10 mouse cellular contexts compared by ENCODE assay signal in the genomic region with DNA sequence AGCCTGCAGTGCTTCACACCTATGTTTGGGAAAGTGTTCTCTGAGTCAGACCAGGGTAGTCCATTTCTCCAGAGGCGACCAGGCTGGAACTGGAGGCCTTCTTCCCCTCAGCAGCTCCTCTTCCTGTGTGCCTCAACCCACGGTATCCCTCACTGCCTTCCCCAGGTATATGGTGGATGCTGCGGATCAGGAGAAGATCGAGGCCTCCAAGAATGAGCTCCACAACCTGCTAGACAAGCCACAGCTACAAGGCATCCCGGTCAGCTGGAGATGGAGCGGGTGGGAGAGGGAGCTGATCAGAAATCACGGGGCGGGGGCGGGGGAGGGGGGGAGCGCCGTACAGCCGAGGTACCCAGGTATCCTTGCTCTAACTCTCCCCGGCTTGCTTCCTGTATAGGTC. TPM values are rescaled to one million over a fixed set of nuclear protein-coding genes. Genes with fewer than 3 reads are reported as not detected.
A peak's percentile ranks its signal among the peaks of the same experiment; 100 is the strongest.
DNase-seq lines count a peak whose midpoint lies in the region; ATAC-seq and TF ChIP-seq lines count a peak whose summit lies in the region.
"Had no signal": no experiment of that assay in that cellular context is flagged by ENCODE, and none has a peak within 500 bp of the region (broad histone marks: within the 10 kb centered on the region; RNA-seq: fewer than 3 reads in every experiment).

No protein-coding gene starts in this region.

- H3K27me3 ChIP-seq in heart, embryonic 10.5 days (ENCODE audit: insufficient read depth, poor library complexity, severe bottlenecking) = peaks cover 26% of the 10 kb centered on the region
- 0 out of 2 replicates have a peak, but pooled peaks cover 3% of the 10 kb centered on the region for H3K27me3 ChIP-seq in E14TG2a.4 (ENCODE audit: insufficient read depth, low read length)
- no peaks in the 10 kb centered on the region for H3K27me3 ChIP-seq in hindbrain, embryonic 10.5 days (ENCODE audit: insufficient read depth, poor library complexity, severe bottlenecking)
- no peaks in the 10 kb centered on the region for H3K27me3 ChIP-seq in liver, postnatal 0 days (ENCODE audit: insufficient read depth, low read length)

- TF ChIP-seq CTCF in E14TG2a.4 (conservative IDR thresholded peaks at IDR 0.05; ENCODE audit: low read length) = no peak
- TF ChIP-seq CTCF in liver, postnatal 0 days (IDR thresholded peaks at IDR 0.05; ENCODE audit: low read depth) = no peak

- peaks cover 29% of the 10 kb centered on the region for H3K4me1 ChIP-seq in heart, embryonic 10.5 days
- peaks cover 39% of the 10 kb centered on the region for H3K4me1 ChIP-seq in E14TG2a.4 (replicated peaks; ENCODE audit: low read depth, low read length)
- H3K4me1 ChIP-seq in hindbrain, embryonic 10.5 days (replicated peaks) = peaks cover 27% of the 10 kb centered on the region
- peaks cover 5% of the 10 kb centered on the region for H3K4me1 ChIP-seq in liver, postnatal 0 days (ENCODE audit: insufficient read depth)

- H3K4me3 ChIP-seq in heart, embryonic 10.5 days = peak overlapping the region; percentile 48
- H3K4me3 ChIP-seq in E14TG2a.4 (replicated peaks; ENCODE audit: low read length) = peak overlapping the region; percentile 56
- peak overlapping the region; percentile 45 for H3K4me3 ChIP-seq in hindbrain, embryonic 10.5 days
- no peak overlapping the region for H3K4me3 ChIP-seq in liver, postnatal 0 days (ENCODE audit: low read depth, low read length)

- ATAC-seq in liver, postnatal 0 days = no peak
- ATAC-seq in monocyte, adult 5-6 weeks (replicated peaks; ENCODE audit: insufficient number of reproducible peaks, low FRiP score, low TSS enrichment, poor library complexity, severe bottlenecking) = no peak

- WGBS in heart, embryonic 10.5 days = 13% methylated on average over 13 of the region's 13 CpGs
- 18% methylated on average over 13 of the region's 13 CpGs for WGBS in hindbrain, embryonic 10.5 days
- 43% methylated on average over 12 of the region's 13 CpGs for WGBS in liver, postnatal 0 days (ENCODE audit: insufficient replicate concordance)

- no peaks in the 10 kb centered on the region for H3K9me3 ChIP-seq in heart, embryonic 10.5 days
- no peaks in the 10 kb centered on the region for H3K9me3 ChIP-seq in E14TG2a.4 (ENCODE audit: low read length)
- H3K9me3 ChIP-seq in hindbrain, embryonic 10.5 days = no peaks in the 10 kb centered on the region
- H3K9me3 ChIP-seq in liver, postnatal 0 days (ENCODE audit: low read length) = no peaks in the 10 kb centered on the region

- no peak overlapping the region for H3K9ac ChIP-seq in liver, postnatal 0 days (replicated peaks)

- H3K27ac ChIP-seq in heart, embryonic 10.5 days = peak overlapping the region; percentile 84
- H3K27ac ChIP-seq in hindbrain, embryonic 10.5 days = peak overlapping the region; percentile 92
- no peak overlapping the region for H3K27ac ChIP-seq in liver, postnatal 0 days (ENCODE audit: low read depth)

- TF ChIP-seq EP300 in liver, postnatal 0 days (IDR thresholded peaks at IDR 0.05; ENCODE audit: low read depth) = no peak

- DNase-seq in heart, embryonic 10.5 days (ENCODE audit: low spot score) = no peak
- no peak for DNase-seq in heart, postnatal 4 days
- DNase-seq in hindbrain, embryonic 10.5 days (ENCODE audit: low spot score) = no peak
- DNase-seq in liver, postnatal 0 days = no peak
- no peak for DNase-seq in spleen, postnatal 4 days (ENCODE audit: low spot score in 2 of 2)
- no peak for DNase-seq in testis, postnatal 14 days (ENCODE audit: low spot score)

- peak overlapping the region; percentile 54 for H3K4me2 ChIP-seq in liver, postnatal 0 days (ENCODE audit: low read depth, low read length)

- H3K36me3 ChIP-seq in heart, embryonic 10.5 days = peaks cover 23% of the 10 kb centered on the region
- H3K36me3 ChIP-seq in E14TG2a.4 (ENCODE audit: insufficient read depth, low read length) = peaks cover 39% of the 10 kb centered on the region
- peaks cover 42% of the 10 kb centered on the region for H3K36me3 ChIP-seq in hindbrain, embryonic 10.5 days
- H3K36me3 ChIP-seq in liver, postnatal 0 days (replicated peaks; ENCODE audit: insufficient read depth, low read length) = peaks cover 14% of the 10 kb centered on the region

RNA-seq across cellular contexts. Expression of a gene that starts 7.4 kb away (rescaled TPM):
- 28.0 and 36.5 TPM in 2 replicates for polyA plus RNA-seq in heart, embryonic 10.5 days (2016; fragmentation: Nextera tagmentation; extraction: Ambion mirVana)
- total RNA-seq in heart, postnatal 4 days (2021) = 10 to 100 TPM; 33.5 to 36.8 TPM
- polyA plus RNA-seq in hindbrain, embryonic 10.5 days (2016; fragmentation: Nextera tagmentation; extraction: Ambion mirVana) = 61.1 and 95.3 TPM in 2 replicates
- polyA plus RNA-seq in liver, postnatal 0 days (2015; fragmentation: Nextera tagmentation; extraction: Ambion mirVana) = 11.3 and 12.5 TPM in 2 replicates
- 52.6 to 85.7 TPM (median 55.1 TPM) in 3 replicates for total RNA-seq in monocyte, adult 5-6 weeks (2017)

RNA-seq across cellular contexts. Expression of a gene that starts 13.5 kb away (rescaled TPM):
- polyA plus RNA-seq in heart, embryonic 10.5 days (2016; fragmentation: Nextera tagmentation; extraction: Ambion mirVana) = not detected in 2 replicates
- total RNA-seq in heart, postnatal 4 days (2021) = under 1 TPM in 1 of 2 experiments, not detected in 1; 0.18 TPM
- polyA plus RNA-seq in hindbrain, embryonic 10.5 days (2016; fragmentation: Nextera tagmentation; extraction: Ambion mirVana) = not detected in 2 replicates
- polyA plus RNA-seq in liver, postnatal 0 days (2015; fragmentation: Nextera tagmentation; extraction: Ambion mirVana) = not detected in 2 replicates
- total RNA-seq in monocyte, adult 5-6 weeks (2017) = not detected in 3 replicates
- total RNA-seq: megakaryocyte-erythroid progenitor cell, adult 5-6 weeks had no signal
- polyA plus RNA-seq: C2C12 had no signal

RNA-seq across cellular contexts. Expression of a gene that starts 21.5 kb away (rescaled TPM):
- 1.5 and 5.0 TPM in 2 replicates for polyA plus RNA-seq in heart, embryonic 10.5 days (2016; fragmentation: Nextera tagmentation; extraction: Ambion mirVana)
- under 1 TPM; 0.47 to 0.52 TPM for total RNA-seq in heart, postnatal 4 days (2021)
- 1.7 and 2.7 TPM in 2 replicates for polyA plus RNA-seq in hindbrain, embryonic 10.5 days (2016; fragmentation: Nextera tagmentation; extraction: Ambion mirVana)
- polyA plus RNA-seq in liver, postnatal 0 days (2015; fragmentation: Nextera tagmentation; extraction: Ambion mirVana) = 5.4 and 6.7 TPM in 2 replicates
- 25.1 to 87.0 TPM (median 26.0 TPM) in 3 replicates for total RNA-seq in monocyte, adult 5-6 weeks (2017)

RNA-seq across cellular contexts. Expression of a gene that starts 48.9 kb away (rescaled TPM):
- 0.49 and 0.64 TPM in 2 replicates for polyA plus RNA-seq in heart, embryonic 10.5 days (2016; fragmentation: Nextera tagmentation; extraction: Ambion mirVana)
- 1 to 10 TPM; 8.6 to 9.4 TPM for total RNA-seq in heart, postnatal 4 days (2021)
- 0.26 and 0.47 TPM in 2 replicates for polyA plus RNA-seq in hindbrain, embryonic 10.5 days (2016; fragmentation: Nextera tagmentation; extraction: Ambion mirVana)
- polyA plus RNA-seq in liver, postnatal 0 days (2015; fragmentation: Nextera tagmentation; extraction: Ambion mirVana) = 0.06 and 0.32 TPM in 2 replicates
- total RNA-seq in monocyte, adult 5-6 weeks (2017) = 0.10 to 0.32 TPM in 2 of 3 replicates, not detected in the other
- total RNA-seq: megakaryocyte-erythroid progenitor cell, adult 5-6 weeks had no signal
